Mouse (Mus musculus) forebrain, embryonic 11.5 days (tissue): ENCODE results near the gene Scp2. TPM values are rescaled to one million over a fixed set of nuclear protein-coding genes. Genes with fewer than 3 reads are reported as not detected.
A peak's percentile ranks its signal among the peaks of the same experiment; 100 is the strongest.

Experiments
- ATAC-seq: fragments of 200-750 bp; cut with Nextera tagmentation; replicated peaks from 2 replicates; pipeline ENCODE4 v1.8.0; 2017; ENCODE audit warnings: moderate TSS enrichment; ENCODE audit not compliant: low FRiP score
- DNase-seq: peaks from one replicate; pipeline ENCODE4 v3.0.0-alpha.2; 2017; ENCODE audit warnings: low spot score
- H3K27ac ChIP-seq: fragments of 300-500 bp; sonication (generic); 2 replicates; pipeline ENCODE4 v1.5.1; 2014; ENCODE audit warnings: low read depth, low read length
- H3K27me3 ChIP-seq: fragments of 300-500 bp; sonication (generic); 2 replicates; pipeline ENCODE4 v1.6.1; 2014; ENCODE audit warnings: mild to moderate bottlenecking, low read length, mixed read lengths; ENCODE audit not compliant: control insufficient read depth, insufficient read depth
- H3K36me3 ChIP-seq: fragments of 300-500 bp; sonication (generic); 2 replicates; pipeline ENCODE4 v1.6.1; 2014; ENCODE audit warnings: mild to moderate bottlenecking, low read length, moderate library complexity, mixed read lengths; ENCODE audit not compliant: control insufficient read depth, insufficient read depth
- H3K4me1 ChIP-seq: fragments of 300-500 bp; sonication (generic); replicated peaks from 2 replicates; pipeline ENCODE4 v1.6.1; 2014; ENCODE audit warnings: low read length, mixed read lengths; ENCODE audit not compliant: control insufficient read depth, insufficient read depth
- H3K4me2 ChIP-seq: fragments of 300-500 bp; sonication (generic); 2 replicates; pipeline ENCODE4 v1.6.1; 2014; ENCODE audit warnings: low read depth, mild to moderate bottlenecking, low read length, moderate library complexity, mixed read lengths; ENCODE audit not compliant: severe bottlenecking
- H3K4me3 ChIP-seq: fragments of 300-500 bp; sonication (generic); 2 replicates; pipeline ENCODE4 v1.5.1; 2014; ENCODE audit warnings: low read depth, low read length
- H3K9ac ChIP-seq: fragments of 300-500 bp; sonication (generic); 2 replicates; pipeline ENCODE4 v1.6.1; 2014; ENCODE audit warnings: low read length
- H3K9me3 ChIP-seq: fragments of 300-500 bp; sonication (generic); 2 replicates; pipeline ENCODE4 v1.6.1; 2016; ENCODE audit warnings: low read length, mixed read lengths; ENCODE audit not compliant: control insufficient read depth
- WGBS: fragments of 180-500 bp; shearing (Covaris S2); extraction: QIAGEN DNeasy Blood & Tissue Kit; methylation state at CpG from one replicate; pipeline ENCODE4 v1.1.7; 2014; 5-methylcytosine and 5-hydroxymethylcytosine counted together
- polyA plus RNA-seq: library from polyadenylated mRNA; unstranded; fragments of >200 nt; fragmentation: Nextera tagmentation; extraction: Ambion mirVana; gene quantifications from 2 replicates; pipeline ENCODE4 v1.2.1, GENCODE M21; 2014

Scp2 gene
- polyA plus RNA-seq, 1 experiment from 2014 or later, result 200 TPM

DNA sequence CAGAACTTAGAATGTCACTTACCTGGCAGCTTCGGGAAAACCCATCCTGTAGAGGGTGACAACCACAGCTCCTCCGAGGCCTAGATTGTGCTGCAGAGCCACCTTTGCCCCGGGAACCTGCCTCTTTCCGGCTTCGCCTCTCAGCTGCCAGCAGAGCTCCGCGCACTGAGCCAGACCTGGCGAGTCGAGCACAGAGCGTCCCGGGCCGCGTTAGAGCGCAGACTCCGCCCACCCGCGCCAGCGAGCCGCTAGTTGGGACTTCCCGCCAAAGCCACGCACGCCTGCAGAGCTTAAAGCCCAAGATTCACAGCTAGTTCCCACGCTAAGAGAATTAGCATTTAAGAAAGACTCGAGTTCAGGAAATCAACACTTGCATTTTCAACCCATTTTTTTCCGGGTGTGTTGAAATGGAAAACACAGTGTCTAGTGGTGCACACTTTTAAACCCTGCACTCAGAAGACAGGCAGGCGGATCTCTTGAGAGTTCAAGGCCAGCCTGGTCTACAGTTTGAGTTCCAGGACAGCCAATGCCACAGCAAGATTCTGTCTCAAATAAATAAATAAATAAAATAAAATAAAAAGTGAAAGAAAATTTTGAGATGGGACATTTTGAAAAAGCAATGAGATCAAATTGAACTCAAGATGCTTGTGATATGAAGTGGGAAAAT, 73.4 kb downstream of the Scp2 start:
- Histone ChIP-seq H3K9me3 (no peaks in the 10 kb centered on the region), H3K36me3 (no peaks in the 10 kb centered on the region), H3K9ac (peak overlapping the region; percentile 57; the same call in 1 of the 2 replicates), H3K27ac (no peak overlapping the region), H3K4me3 (peak overlapping the region; percentile 51), H3K4me2 (peak overlapping the region; percentile 87), H3K4me1 (peaks cover 4% of the 10 kb centered on the region; the same call in 1 of the 2 replicates), H3K27me3 (no peaks in the 10 kb centered on the region)
- peak; percentile 97 for DNase-seq
- 1% methylated on average over 26 of the region's 26 CpGs for WGBS
- ATAC-seq, result peak; percentile 97

DNA sequence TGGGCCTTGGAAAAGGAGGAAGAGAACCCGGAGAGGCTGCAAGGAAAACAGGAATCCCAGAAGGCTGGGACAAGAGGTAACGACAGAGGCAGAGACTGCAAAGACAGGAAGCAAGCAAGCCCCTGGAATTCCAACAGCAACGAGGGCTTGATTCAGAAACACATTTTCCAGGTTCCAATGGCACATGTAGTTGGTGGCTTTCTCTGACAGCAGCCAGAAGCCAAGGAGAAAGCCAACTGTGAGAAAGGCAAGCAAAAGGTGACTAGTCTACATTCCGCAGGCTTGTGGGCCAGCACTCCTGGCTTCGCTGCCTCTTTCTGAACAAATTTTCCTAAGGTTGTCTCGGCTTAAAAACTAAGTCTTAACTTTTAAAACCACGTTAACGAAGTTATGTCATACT, 74.1 kb downstream of the Scp2 start:
- WGBS, result 10% methylated on average over 8 of the region's 8 CpGs
- no peak for ATAC-seq

DNA sequence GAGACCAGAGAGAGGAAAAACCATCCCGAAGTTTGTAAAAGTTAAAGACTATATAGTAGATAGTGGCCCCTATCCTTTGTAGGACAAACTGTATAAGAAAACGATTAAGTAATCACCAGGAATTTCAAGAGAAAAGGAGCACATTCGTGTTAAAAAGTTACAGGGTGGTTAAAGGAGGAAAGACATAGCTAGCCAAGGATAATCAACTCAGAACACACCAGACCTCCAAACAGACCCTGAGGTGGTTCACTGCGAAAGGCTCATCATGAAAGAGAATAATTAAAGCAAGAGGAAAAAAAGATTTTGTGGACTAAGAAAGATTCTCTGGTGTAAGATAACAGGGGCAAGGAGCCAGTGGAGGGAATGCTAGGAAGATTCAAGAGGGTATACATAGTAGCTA, 74.5 kb downstream of the Scp2 start:
- Histone ChIP-seq H3K9me3 (no peaks in the 10 kb centered on the region), H3K36me3 (no peaks in the 10 kb centered on the region), H3K9ac (peak overlapping the region; percentile 57), H3K4me3 (peak overlapping the region; percentile 51), H3K27ac (no peak overlapping the region), H3K4me2 (peak overlapping the region; percentile 87), H3K27me3 (no peaks in the 10 kb centered on the region), H3K4me1 (peaks cover 4% of the 10 kb centered on the region; the same call in 1 of the 2 replicates)
- WGBS, result 75% methylated on average over 4 of the region's 4 CpGs
- DNase-seq (no peak), ATAC-seq (no peak)

More for the DNA sequence above, 74.1 kb downstream of the Scp2 start:
- no peak for DNase-seq
- no peaks in the 10 kb centered on the region for H3K36me3 ChIP-seq
- H3K27ac ChIP-seq, result no peak overlapping the region
- H3K4me2 ChIP-seq, result peak overlapping the region; percentile 87
- peak overlapping the region; percentile 57 for H3K9ac ChIP-seq
- H3K9me3 ChIP-seq, result no peaks in the 10 kb centered on the region
- no peaks in the 10 kb centered on the region for H3K27me3 ChIP-seq
- peaks cover 4% of the 10 kb centered on the region; the same call in 1 of the 2 replicates for H3K4me1 ChIP-seq
- H3K4me3 ChIP-seq, result peak overlapping the region; percentile 51

DNA sequence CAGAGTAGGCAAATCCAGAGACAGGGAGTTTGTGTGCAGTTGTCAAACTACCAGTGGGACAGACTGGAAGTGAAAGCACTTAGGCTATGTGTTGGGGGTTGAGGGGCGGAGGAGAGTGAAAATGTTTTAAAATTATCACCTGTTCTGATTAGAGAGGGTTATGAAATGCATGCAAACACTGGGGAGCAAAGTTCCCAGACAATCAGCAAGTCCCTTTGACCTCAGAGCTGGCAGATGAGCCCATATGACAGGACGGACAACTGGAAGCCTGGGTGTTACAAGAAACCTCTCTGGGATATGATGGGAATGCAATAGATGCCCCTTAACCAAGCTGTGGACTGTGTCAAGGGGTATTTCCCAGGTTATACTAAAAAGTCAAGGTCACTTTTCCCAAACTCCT, 76.7 kb downstream of the Scp2 start:
- H3K4me1 ChIP-seq, result peaks cover 4% of the 10 kb centered on the region; the same call in 1 of the 2 replicates
- no peak overlapping the region for H3K9ac ChIP-seq
- no peaks in the 10 kb centered on the region for H3K9me3 ChIP-seq
- H3K4me3 ChIP-seq, result no peak overlapping the region
- 83% methylated on average over 2 of the region's 2 CpGs for WGBS
- no peaks in the 10 kb centered on the region for H3K27me3 ChIP-seq
- no peak overlapping the region for H3K27ac ChIP-seq
- H3K36me3 ChIP-seq, result no peaks in the 10 kb centered on the region
- no peak for ATAC-seq
- H3K4me2 ChIP-seq, result no peak overlapping the region
- no peak for DNase-seq

DNA sequence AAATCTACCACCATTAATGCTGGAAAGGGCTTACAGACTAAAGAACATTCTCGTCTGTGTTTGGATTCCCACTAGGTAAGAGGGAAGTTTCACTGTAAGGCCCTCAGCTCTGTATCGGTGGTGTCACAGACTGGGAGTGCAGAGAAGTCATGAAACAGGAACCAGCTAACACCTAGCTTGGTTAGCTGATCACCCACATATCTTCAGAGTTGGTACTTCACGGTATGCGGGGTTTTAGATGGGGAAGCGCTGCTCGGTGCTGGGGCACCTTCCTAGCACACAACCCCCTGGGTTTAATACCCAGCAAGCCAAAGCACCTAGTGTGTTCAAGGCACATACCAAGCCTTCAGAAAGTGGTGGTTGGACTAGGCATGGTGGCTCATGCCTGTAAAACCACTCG, 77.5 kb downstream of the Scp2 start:
- no peak overlapping the region for H3K4me2 ChIP-seq
- H3K9me3 ChIP-seq, result no peaks in the 10 kb centered on the region
- peaks cover 4% of the 10 kb centered on the region; the same call in 1 of the 2 replicates for H3K4me1 ChIP-seq
- ATAC-seq (no peak), DNase-seq (no peak)
- H3K4me3 ChIP-seq, result no peak overlapping the region
- 91% methylated on average over 7 of the region's 7 CpGs for WGBS
- H3K9ac ChIP-seq, result no peak overlapping the region
- H3K27ac ChIP-seq, result no peak overlapping the region
- H3K27me3 ChIP-seq, result no peaks in the 10 kb centered on the region
- H3K36me3 ChIP-seq, result no peaks in the 10 kb centered on the region; the same call in 1 of the 2 replicates

DNA sequence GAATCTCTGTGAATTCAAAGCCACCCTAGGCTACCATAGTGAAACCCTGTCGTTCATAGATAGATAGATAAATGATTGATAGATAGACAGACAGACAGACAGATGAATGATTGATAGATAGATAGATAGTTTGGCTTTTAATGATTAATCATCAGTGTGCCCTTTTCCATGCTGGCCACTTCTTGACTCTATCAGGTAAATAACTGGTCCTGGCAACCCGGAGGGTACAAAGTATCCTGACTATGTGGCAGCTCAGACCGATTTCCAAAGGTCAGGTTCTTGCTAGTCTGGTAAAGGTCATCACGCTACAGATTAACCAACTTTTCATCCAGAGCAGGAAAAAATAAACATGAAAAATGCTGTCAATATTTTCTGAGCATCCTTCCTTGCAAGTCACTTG, 78.2 kb downstream of the Scp2 start:
- 94% methylated on average over 4 of the region's 4 CpGs for WGBS
- peaks cover 4% of the 10 kb centered on the region; the same call in 1 of the 2 replicates for H3K4me1 ChIP-seq
- H3K36me3 ChIP-seq, result no peaks in the 10 kb centered on the region; the same call in 1 of the 2 replicates
- no peaks in the 10 kb centered on the region for H3K9me3 ChIP-seq
- no peak for DNase-seq
- H3K27me3 ChIP-seq, result no peaks in the 10 kb centered on the region
- H3K4me3 ChIP-seq, result no peak overlapping the region
- no peak for ATAC-seq
- H3K27ac ChIP-seq, result no peak overlapping the region
- H3K4me2 ChIP-seq, result no peak overlapping the region
- no peak overlapping the region for H3K9ac ChIP-seq

DNA sequence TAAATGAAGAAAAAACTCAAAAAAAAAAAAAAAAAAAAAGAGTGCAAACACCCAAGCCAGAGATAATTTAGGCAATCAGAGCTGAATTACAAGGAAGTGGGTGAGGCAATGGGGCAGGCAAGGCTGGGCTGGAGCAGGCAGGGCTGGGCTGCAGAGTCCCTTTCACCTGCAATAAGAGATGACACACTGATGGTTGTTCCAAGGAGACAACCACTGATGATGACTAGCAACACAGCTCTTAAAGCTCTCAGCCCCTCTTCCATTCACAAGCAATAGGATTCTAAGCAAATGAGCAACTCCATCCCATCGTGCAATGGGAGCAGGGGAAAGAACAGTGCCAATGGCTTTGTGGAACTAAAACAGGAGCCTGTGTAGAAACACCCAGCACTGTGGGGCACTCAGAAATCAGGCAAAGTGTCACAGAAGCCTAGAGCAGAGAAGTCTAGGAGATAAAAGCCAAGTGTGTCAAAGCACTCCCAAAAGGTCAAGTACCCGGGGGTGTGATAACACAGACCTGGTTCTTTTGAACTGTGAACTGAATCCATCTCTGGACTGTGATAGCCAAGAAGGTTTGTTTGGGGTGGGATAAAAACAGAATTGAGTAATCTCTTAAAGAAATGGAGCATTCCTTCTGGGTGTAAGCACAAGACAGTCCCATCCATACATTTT, 79.5 kb downstream of the Scp2 start:
- DNase-seq, result no peak
- H3K4me1 ChIP-seq, result peaks cover under 1% of the 10 kb centered on the region; the same call in 1 of the 2 replicates
- no peak overlapping the region for H3K4me2 ChIP-seq
- no peaks in the 10 kb centered on the region for H3K9me3 ChIP-seq
- no peak overlapping the region for H3K9ac ChIP-seq
- no peaks in the 10 kb centered on the region for H3K27me3 ChIP-seq
- H3K27ac ChIP-seq, result no peak overlapping the region
- WGBS, result 83% methylated on average over 2 of the region's 2 CpGs
- no peak for ATAC-seq
- H3K4me3 ChIP-seq, result no peak overlapping the region
- H3K36me3 ChIP-seq, result no peaks in the 10 kb centered on the region; the same call in 1 of the 2 replicates

DNA sequence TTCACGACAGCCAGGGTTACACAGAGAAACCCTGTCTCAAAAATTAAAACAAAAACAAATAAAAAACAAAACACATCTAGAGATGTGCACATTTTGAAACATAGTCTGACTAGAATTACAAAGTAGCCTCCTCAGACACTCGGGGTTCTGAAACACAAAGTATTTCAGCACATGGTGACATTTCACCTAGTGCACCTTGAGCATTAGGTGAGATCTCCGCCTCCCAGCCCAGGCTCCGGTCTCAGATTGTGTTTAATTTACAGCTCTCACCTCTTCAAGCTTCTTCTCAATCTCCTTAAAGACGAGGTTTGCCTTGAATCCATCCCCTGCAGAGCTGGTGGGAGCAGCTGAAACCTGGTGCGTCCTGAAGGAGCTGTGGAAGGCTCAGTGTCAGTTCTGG, 81.2 kb downstream of the Scp2 start:
- no peak overlapping the region for H3K9ac ChIP-seq
- H3K4me3 ChIP-seq, result no peak overlapping the region
- H3K27ac ChIP-seq, result no peak overlapping the region
- ATAC-seq (no peak), DNase-seq (no peak)
- H3K27me3 ChIP-seq, result no peaks in the 10 kb centered on the region
- 0 out of 2 replicates have a peak, but pooled peaks cover 1% of the 10 kb centered on the region for H3K4me1 ChIP-seq
- no peaks in the 10 kb centered on the region; the same call in 1 of the 2 replicates for H3K36me3 ChIP-seq
- H3K9me3 ChIP-seq, result no peaks in the 10 kb centered on the region
- no peak overlapping the region for H3K4me2 ChIP-seq
- WGBS, result 88% methylated on average over 6 of the region's 6 CpGs
